Mouse (Mus musculus) myocyte (in vitro differentiated cells): ENCODE data around the gene Nmt2.

Experiments used
- E2F4 ChIP-seq: IDR thresholded peaks from one replicate; pipeline ENCODE4 v1.6.1; 2011; ENCODE audit warnings: mild to moderate bottlenecking, control low read depth, moderate library complexity; ENCODE audit not compliant: insufficient read depth
- MYOD1 ChIP-seq, 3 experiments: IDR thresholded peaks; one replicate each; pipeline ENCODE4 v1.6.1; 2011; ENCODE audit warnings: control low read depth in 2 of 3, low read depth in 2 of 3, mild to moderate bottlenecking in 2 of 3, moderate library complexity in 1 of 3; ENCODE audit not compliant: insufficient read length in 2 of 3, control insufficient read depth in 1 of 3
- POLR2A ChIP-seq: IDR thresholded peaks from one replicate; pipeline ENCODE4 v1.6.1; 2011; ENCODE audit warnings: low read depth, mild to moderate bottlenecking, control low read depth, moderate library complexity; ENCODE audit not compliant: insufficient read length
- POLR2AphosphoS2 ChIP-seq: IDR thresholded peaks from one replicate; pipeline ENCODE4 v1.6.1; 2011; ENCODE audit warnings: low read depth, control low read depth; ENCODE audit not compliant: insufficient read length
- REST ChIP-seq: IDR thresholded peaks from one replicate; pipeline ENCODE4 v1.6.1; 2011; ENCODE audit warnings: mild to moderate bottlenecking, control low read depth, moderate library complexity; ENCODE audit not compliant: insufficient read depth, insufficient read length
- TCF12 ChIP-seq: IDR thresholded peaks from one replicate; pipeline ENCODE4 v1.6.1; 2011; ENCODE audit warnings: mild to moderate bottlenecking, control low read depth; ENCODE audit not compliant: poor library complexity, insufficient read depth, severe bottlenecking
- TCF3 ChIP-seq: IDR thresholded peaks from one replicate; pipeline ENCODE4 v1.6.1; 2011; ENCODE audit warnings: low read depth, control low read depth; ENCODE audit not compliant: insufficient read length
- USF1 ChIP-seq: IDR thresholded peaks from one replicate; pipeline ENCODE4 v1.6.1; 2011; ENCODE audit warnings: low read depth, mild to moderate bottlenecking, control low read depth, moderate library complexity

DNA sequence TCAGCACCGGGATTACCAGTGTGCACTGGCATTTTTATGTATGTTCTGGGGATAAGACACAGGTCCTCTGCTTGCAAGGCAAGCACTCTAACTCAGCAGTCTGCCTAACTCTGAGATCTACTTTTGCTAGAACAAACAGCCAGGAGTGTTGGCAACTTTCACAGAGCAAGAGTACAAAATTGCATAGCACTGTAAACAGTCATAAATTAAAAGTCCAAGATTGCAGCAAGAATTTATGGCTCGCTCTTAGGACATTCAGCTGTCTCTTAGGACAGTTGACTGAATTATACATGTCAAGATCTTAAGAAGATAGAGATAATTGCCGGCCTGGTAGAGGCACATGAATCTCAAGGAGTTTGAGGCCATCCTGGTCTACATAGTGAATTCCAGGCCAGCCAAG is 72.3 kb downstream of the Nmt2 start:
- TF ChIP-seq POLR2A (no peak), E2F4 (no peak), USF1 (no peak), REST (no peak), TCF12 (no peak), MYOD1 (IDR thresholded peaks at IDR 0.05; ENCODE audit: control insufficient read depth in 1 of 3, insufficient read length in 2 of 3, low read depth in 2 of 3) (no peak), TCF3 (no peak), POLR2AphosphoS2 (no peak)
